Mouse (Mus musculus): ENCODE results near the gene Cfap74.

- TF ChIP-seq CTCF (IDR thresholded peaks at IDR 0.05; ENCODE audit: low read depth) (no peak), EP300 (IDR thresholded peaks at IDR 0.05; ENCODE audit: low read depth) (no peak)
Measured at GRCm38 (mm10) chr4:155464061-155464460, 55.1 kb downstream of the Cfap74 start.

Data from heart, postnatal 0 days (tissue).